13 mouse cellular contexts compared by ENCODE assay signal in the genomic region with DNA sequence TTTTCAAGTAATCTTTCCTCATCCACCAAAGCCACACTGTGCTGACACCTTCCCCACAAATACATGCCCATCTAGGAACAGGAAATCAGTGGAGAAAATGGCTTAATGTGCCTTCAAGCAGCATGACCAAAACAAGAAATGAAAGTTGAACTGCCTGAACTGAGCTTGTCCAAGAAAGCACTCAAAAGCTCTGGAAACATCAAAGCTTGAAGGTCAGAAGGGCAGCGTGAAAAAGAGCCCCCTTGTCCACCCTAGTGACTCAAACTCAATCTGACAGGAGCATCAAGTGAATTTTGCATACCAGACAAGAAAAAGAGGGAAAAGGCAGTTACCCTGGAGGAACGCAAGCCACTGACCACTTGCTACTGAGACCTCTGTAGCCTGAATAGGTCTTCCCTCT.
"Had no signal": no experiment of that assay in that cellular context is flagged by ENCODE, and none has a peak within 500 bp of the region (broad histone marks: within the 10 kb centered on the region; RNA-seq: fewer than 3 reads in every experiment).

No protein-coding gene starts in this region.

- DNase-seq: kidney, adult 9 months; kidney, postnatal 36 days; lung, embryonic 14.5 days; lung, postnatal 10 days; lung, postnatal 4 days; thymus, postnatal 36 days had no signal

- H3K27ac ChIP-seq: kidney, postnatal 0 days; layer of hippocampus, adult 2 months; limb, embryonic 15.5 days; liver, embryonic 12.5 days; midbrain, embryonic 13.5 days; neural tube, embryonic 15.5 days had no signal

- H3K4me1 ChIP-seq: liver, embryonic 12.5 days; midbrain, embryonic 13.5 days had no signal

- H3K9me3 ChIP-seq: limb, embryonic 15.5 days; liver, embryonic 12.5 days; midbrain, embryonic 13.5 days; neural tube, embryonic 15.5 days had no signal

- H3K4me3 ChIP-seq: layer of hippocampus, adult 2 months; limb, embryonic 15.5 days; liver, embryonic 12.5 days; midbrain, embryonic 13.5 days; myocyte; neural tube, embryonic 15.5 days had no signal

- H3K27me3 ChIP-seq: limb, embryonic 15.5 days; liver, embryonic 12.5 days; midbrain, embryonic 13.5 days; neural tube, embryonic 15.5 days had no signal

- H3K36me3 ChIP-seq: limb, embryonic 15.5 days; liver, embryonic 12.5 days; midbrain, embryonic 13.5 days; neural tube, embryonic 15.5 days had no signal
